Mouse (Mus musculus) 3134 (cell line): Measurements from ENCODE around the gene Hoxa2.

ENCODE experiments used
- DNase-seq: peaks from one replicate; pipeline ENCODE4 v3.0.0-alpha.2; 2011; ENCODE audit warnings: low spot score; ENCODE audit not compliant: insufficient read length; ENCODE audit errors: extremely low read depth

Gene Hoxa2

DNA sequence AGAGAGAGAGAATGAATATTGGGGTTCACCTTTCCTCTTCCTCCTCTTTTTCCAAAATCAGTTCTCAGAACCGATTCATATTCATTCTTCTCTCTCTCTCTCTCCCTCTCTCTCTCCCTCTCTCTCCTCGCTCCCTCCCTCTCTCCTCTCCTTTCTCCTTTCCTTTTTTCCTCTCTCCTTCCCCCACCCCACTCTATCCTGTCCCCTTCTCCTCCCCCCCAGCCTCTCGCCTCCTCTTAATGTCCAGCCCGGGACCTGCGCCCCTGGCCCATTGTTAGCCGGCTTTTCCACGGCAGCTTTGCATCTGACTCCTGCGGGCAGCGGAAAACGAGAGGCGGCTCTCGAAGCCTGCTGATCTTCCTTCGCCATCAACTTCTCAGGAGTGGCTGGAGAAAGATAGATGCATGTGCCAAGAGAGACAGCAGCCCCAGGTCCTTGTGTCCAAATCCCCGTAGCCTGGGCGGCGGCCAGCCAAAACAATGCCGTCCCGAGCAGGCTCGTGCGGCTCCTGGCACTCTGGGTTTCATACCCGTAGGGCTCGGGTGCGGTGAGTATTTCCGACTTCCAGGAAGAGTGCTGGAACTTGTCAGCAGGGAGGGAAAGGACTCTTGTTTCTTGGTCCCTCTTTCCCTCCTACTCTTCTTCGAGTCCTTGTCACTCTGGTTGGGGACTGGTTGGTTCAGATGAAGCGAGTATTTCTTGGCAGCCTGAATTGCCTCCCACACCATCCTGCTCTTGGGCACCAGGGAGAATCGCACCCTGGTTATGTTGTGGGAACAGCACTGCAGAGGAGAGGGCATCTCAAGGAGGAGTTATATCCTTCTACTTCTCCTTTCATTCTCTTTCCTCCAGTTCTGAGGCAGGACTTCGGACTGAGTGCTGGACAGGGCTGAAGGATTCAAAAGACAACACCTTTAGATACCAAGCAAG, 1.1 kb upstream of the Hoxa2 start:
- no peak for DNase-seq

DNA sequence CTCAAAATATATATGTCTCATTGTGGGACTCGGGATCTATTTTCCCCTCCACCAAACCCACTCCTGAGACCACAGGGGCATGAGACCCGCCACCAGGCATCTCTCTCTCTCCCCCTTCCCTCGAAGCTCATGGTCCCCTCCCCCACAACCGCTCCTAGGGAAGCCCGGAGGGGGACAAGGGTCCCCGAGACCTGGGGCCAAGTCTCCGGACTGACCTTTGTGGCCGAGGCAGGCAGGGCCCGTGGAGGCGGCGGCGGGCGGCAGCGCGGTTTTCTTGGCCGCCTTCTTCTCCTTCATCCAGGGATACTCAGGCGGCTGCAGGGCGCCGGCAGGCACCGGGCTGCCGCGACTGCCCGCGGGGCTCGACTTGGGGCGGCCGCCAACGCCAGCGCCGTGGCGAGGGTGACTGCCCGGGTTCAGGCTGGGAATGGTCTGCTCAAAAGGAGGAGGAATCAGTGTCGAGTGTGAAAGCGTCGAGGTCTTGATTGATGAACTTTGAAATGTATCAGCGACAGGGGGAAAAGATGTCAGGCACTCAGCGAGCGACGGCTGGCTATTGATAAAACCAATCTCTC, 493 bp downstream of the Hoxa2 start:
- DNase-seq = no peak

DNA sequence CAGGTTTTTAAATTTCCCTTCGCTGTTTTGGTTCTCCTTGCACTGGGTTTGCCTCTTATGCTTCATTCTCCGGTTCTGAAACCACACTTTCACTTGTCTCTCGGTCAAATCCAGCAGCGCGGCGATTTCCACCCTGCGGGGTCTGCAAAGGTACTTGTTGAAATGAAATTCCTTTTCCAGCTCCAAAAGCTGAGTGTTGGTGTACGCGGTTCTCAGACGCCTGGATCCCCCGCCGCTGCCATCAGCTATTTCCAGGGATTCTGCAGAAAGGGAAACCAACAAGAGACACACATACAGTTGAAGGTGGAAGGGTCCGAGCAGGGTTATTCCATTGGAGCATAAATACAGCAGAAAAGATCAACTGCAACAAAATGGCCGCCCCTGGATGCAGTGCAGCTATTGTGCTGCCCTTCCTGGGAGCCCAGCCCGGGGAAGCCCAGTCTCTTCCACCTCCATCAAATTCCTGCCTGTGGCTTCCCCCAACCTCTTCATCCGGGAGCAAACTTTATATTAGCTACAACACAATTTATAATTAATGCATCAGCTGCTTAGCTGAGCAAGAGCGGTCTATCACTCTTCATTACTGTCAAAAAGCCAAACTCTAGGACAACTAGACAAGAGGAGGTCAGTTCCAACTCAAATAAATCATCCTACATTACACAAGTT, 1.1 kb downstream of the Hoxa2 start:
- no peak for DNase-seq

DNA sequence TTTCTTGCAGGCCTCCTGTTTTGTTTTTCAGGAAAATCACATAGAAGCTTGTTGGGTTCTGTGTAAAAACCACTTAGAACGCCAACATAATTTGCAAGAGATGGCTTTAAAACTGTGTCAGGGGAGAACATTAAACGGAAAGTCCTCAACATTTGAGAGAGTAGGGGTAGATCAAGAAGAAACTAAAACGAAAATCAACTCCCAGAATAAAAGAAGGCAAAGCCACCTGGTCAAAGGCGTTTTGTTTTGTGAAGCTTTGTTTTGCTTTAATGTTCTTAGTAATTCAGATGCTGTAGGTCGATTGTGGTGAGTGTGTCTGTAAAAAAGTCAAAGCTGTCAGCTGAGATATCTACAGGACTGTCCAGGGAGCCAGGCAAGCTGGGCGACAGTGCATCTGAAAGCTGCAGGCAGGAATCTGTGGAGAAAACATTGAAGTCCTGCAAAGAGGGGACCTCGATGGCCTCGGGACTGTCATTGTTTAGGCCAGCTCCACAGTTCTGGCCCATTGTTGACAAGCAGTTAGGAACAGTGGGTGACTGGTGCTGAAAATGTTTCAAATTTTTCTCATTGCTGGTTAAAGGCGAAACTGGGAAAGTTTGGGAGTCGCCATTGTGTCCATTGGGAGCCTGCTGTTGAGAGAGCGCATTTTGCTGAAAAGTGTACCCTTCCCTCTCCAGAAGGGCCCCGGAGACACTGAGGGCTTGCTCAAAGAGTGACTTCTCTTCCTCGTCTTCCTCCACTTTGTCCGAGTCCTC, 1.8 kb downstream of the Hoxa2 start:
- no peak for DNase-seq

DNA sequence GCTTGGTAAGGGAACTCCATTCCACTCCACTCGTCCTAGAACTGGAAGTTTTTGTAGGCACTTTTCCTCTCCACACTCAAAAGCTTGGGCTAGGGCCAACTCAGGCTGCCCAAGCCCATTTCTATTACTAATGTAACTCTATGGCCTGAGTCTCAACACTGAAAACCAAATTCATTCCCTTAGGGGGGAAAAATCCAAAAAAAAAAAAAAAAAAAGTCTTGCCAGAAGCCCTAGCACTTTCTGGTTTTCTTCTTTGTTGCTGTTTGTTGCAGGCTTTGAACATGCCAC, 2.6 kb downstream of the Hoxa2 start:
- no peak for DNase-seq

DNA sequence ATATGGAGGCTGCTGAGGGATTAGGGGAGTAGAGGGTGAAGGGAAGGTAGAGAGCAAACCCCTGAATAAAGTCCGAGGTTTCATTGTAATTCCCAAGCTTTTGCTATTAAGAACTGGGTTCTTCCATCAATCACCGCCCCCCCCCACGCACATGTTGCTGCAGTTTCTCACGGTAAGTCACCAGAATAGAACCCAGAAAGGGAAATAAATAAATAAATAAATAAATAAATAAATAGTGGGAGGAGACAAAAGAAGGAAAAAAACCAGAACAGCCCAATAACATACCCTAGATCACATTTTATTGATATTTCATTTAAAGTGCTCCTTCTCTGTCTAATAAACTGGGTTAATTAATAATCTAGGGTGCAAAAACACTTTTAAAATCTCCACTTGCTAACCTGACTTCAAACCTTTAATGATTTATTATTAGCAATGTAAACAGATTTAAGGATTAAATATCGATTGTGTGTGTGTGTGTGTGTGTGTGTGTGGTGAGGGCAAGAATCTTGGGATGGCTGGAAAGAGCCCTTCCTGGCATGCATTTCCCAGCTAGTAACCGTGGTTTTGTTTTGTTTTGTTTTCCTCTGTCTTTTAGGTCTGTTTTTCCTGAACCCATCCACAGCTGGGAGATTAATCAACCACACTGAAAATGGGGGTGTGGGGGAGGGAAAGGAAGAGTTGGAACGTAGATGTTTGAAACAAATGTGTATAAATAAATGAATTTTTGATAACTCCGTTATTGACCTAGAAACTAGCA, 3.1 kb downstream of the Hoxa2 start:
- no peak for DNase-seq

DNA sequence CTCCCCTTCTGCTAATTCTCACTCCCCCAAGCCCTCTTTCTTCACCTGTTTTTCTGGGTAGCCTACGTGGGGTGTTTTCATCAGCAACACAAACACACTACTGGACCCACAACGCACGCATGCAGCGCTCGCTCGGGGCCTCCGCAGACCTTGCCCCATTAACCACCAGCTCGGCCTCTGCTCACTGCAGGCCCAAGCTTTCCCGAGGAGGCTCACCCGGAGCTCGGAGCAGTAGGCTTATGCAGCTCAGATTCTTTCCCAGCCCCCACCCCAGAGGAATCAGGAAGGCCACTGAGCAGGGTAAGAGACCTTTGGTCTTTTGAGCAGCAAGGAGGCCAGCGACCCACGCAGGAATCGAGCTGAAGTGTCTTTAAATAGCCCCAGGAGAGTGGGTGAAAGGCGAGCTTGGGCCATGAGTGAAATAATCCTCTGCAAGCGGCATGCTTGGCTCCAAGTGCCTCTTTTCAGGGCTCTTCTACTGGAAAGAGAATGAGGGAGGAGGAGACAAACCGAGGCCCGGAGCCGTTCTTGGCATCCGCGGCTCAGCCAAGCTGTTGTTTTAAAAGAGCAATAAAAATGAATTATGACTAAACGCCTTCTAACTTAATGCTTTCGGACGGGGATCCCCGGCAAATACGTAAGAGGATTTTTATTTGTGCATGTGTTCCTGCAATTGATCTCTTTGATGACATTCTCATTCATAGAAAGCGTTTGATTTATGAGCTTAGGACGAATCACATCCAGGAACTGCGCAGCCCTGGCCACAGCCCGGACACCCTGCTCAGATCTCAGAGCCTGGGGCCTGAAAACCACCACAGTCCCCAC, 3.9 kb downstream of the Hoxa2 start:
- peak; percentile 50 for DNase-seq

DNA sequence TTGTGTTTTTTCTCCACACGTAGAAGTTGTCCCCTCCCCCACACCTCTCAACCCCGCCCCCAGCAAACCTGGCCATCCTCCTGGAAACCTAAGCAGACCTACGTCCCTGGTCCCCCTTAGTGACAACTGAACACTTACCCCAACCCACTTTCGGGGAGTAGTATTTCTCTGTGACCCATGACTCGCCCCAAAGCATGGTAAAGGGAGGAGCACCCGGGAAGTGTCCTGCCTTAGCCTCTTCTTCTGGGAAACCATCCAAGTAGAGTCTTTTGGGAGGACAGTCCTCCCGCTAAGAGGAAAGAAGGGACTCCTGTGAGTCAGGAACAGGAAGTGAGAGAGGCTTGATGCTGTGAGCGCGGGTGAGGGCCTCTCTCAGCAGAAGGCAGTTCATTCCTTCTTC, 4.7 kb downstream of the Hoxa2 start:
- DNase-seq = peak; percentile 67

DNA sequence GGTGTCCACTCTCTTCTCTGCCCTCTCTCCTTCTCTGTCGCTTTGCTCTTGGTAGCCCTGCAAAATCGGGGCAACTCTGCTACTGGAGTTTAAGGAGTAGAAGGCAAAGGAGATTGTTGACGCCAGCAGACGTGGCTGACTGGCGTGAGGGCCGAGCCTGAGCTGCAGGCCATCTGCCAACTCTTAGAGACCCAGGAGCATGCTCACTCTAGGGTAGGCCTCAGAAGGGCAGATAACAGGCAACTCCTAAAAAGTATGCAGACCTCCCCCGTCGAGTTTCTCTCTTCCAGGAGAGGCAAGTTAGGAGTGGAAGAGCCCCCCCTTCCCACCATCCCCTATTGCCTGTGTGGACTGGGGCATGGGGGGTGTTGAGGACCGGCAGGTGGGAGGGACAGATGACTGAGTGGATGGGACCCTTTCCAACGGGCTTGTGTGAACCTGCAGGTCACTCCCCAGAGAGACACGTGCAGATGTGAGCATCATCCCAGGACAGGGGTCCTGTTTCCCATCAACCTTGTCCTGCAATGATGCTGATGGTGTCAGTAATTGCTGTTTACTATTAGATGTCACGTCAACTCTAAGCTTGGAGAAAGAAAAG, 5.4 kb downstream of the Hoxa2 start:
- peak; percentile 61 for DNase-seq

DNA sequence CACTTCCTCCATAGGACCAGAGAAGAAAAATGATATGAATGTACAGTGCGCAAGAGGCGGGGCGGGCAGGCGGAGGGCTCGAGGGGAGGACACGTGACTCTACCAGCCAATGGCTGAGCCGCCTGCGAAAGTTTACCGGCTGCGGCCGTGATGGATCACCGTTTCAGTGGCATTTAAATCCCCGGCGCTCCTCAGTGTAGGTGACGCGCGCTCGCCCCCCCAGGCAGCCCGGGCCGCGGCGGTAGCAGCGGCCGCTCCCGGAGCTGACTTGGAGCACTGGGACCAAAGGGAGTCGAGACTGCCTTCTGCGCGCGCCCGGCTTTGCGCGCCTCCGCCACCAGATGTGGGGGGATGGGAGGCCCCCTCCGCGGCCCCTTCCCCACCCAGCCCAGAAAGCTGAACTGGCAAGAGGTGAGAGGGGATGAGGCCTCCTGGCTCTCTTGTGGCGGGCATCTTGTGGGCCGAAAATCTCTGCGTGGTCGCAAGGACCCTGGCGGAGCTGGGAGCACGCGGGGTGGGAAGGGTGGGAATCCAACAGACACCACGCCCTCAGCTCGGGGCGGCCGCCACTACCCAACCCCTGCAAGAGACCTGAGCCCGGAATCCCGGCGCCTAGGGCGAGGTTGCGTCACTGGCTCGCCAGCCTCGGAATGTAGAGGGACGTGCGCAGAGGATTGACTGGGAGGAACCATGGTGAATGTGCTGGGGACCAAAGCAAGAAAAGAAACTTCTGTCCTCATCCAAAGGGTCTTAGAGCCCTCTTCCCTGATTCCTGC, 6.2 kb downstream of the Hoxa2 start, which contains the start of gene Hoxa1:
Gene Hoxa1, minus strand, starts transcription at position 42 of the 776 bp plus-strand sequence.
- peak; percentile 88 for DNase-seq

DNA sequence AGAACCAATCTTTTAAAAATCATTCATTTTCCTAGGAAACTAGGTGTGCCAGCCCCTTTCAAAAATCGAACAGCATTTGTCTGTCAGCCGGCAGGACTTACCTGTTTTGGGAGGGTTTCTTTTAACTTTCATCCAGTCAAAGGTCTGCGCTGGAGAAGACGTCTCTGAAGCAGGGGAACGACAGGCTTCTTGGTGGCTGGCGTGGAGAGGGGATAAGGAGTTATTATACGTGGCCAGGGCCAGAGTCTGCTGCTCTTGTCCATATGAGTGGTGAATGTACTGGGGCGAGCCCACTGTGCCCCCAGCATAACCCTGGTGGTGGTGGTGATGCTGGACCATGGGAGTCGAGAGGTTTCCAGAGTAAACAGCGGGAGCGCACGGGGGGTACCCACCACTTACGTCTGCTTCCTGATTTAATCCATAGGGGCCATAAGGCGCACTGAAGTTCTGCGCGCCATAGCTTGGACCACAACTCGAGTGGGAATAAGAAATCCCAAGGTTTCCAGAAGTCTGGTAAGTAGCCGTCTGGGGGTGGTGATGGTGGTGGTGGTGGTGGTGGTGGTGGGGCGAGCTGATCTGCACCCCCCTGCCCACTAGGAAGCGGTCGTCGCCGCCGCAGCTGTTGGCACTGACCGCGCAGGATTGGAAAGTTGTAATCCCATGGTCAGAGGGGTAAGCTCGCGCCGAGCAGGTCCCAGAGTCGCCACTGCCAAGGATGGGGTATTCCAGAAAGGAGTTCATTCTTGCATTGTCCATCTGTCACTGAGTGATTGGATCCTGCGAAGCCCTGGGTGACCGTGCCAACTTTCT, 7.0 kb downstream of the Hoxa2 start:
- DNase-seq = no peak

DNA sequence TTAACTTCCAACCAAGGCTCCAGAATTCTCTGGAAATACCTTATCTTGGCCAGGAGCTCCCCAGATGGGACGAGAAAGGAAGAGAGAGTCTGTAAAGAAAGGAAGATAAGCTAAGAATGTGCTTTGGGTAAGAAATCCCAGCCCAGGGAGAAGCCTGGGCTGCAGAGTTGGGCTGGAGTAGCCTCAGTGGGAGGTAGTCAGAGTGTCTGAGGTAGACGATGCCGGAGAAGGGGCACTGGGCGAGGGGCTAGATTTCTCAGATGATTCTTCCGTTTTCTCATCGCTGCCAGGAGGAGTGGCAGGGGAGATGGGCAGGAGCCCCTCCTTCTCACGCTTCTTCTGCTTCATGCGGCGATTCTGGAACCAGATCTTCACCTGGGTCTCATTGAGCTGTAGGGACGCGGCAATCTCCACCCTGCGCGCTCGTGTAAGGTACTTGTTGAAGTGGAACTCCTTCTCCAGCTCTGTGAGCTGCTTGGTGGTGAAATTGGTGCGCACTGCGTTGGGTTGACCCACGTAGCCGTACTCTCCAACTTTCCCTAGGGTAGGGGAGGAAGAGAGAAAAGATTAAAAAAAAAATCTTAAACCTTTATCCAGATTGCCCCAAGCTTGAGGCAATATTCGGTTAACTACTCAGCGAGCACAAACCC, 8.0 kb downstream of the Hoxa2 start:
- no peak for DNase-seq

DNA sequence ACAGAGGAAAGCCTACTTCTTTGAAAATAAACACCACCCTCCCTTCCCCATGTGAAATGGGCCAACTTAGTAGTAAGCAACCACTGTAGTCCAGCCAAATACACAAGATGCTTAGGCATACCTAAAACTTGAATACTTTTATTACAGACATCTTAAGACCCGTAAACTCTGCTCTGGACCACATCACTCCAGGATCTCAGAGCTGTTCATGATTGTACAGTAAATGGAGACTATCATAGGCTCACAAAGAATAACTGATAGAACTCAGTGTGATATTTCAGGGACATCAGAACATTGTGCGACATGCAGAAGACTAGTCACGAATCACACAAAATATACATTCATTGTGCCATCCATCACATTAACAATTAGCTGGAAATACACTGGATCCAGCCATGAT, 9.2 kb downstream of the Hoxa2 start:
- no peak for DNase-seq

DNA sequence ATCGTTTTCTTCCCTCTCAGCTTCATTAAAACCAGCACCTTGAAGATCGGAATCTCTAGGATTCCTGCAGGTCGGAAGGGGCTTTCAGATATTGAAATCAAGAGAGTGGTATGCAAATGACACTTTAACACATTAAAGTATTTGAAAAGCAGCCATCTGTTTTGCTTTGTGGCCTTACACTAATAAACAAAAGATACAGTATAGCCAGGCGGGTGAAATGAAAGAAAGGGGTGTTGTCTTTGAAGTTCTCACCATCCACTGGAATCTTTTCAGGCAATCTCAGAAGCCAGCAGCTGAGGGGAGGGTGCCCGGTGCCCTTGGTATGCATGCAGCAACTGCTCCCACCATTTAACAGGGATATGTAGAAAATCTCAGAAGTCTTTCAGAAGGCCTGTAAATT, 10.6 kb downstream of the Hoxa2 start:
- DNase-seq = no peak

DNA sequence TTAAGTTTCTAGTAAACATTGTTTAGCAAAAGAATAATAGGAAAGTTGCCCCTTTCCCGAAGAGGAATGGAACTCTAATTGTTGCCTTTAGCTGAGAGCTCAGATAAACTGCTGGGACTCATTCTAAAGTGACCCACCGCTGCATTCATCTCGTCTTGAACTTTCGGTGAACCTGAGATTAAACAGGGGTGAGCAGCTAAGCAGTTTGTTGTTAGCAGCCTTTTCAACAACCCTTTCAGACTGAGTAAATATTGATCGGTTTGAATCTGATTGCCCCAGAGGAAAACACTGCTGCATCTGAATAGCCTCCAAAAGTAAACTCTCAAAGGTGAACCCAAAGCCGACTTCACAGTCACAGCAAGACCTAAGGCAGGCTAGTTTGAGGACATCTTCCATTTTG, 11.4 kb downstream of the Hoxa2 start:
- no peak for DNase-seq

DNA sequence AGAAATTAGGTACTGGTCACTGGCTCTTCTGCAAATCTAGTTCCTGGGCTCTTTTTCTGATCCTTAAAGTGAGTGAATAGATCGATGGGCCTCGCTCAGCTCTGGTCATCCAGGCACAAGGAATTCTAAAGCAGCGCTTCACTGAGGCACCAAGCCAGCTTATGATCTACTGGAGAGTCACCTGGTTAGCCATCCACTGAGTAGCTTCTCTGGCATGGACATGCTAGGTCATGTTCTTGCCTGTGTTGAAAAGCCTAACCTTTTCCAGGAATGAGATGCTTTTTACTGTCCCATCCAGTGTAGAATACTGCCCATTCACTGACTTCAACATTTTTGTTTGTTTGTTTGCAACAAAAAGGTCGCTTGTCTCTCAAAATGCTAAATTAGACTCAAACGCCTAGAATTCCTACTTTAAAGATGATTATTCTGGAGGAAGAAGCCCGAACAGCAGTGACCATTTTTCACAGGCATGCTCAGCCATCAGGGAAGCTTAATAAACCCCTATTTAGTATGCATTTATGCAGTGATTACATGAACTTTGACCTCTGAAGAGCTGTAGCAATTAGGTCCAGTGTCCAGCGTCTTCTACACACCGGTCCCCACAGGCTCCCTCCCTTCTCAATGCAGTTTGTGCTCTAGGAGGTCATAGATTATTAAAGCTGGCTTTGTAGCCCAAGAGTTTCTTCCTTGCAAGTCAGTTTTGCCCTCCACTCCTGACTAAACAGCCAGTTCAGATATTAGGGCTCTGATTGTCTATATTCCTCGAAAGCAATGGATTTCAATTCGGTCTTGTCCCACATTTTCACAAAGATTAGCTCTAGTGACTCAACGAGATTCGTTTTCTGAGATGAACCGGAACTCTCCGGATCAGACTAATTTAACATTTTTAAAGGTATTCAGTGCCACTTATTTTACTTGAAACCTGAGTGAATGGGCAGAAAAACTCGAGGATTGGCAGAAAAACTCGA, 12.1 kb downstream of the Hoxa2 start:
- no peak for DNase-seq
